Mouse (Mus musculus): ENCODE measurements at regions not wholly inside any gene's neighbourhood (a gene's known extent, or its start where the extent isn't known, plus 50 kb on each side); places are given as distances from the start of the nearest gene placed in this dataset.

DNA sequence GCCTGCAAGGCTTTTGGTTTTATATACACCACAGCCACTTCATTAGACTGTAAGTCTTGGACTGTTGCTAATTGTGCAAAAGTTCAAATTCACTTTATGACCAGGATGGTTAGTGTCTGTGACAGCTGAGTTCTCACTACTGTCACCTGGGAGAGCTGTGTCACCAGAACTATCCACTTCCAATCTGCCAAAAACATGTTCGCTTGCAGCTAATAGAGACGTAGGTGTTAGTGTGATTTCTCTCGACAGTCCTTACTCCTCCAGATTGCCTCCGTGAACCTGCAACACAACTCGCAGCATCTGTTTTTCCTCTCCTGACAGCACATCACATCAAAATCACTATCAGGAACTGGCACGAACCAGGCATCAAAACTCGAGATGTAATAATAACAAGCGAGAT is 491.3 kb upstream of the Klf6 start:
- TF ChIP-seq POLR2A (IDR thresholded peaks at IDR 0.05; ENCODE audit: extremely low read depth, insufficient read depth, low read length): no peak
- TF ChIP-seq CTCF (IDR thresholded peaks at IDR 0.05; ENCODE audit: extremely low read depth, insufficient read depth, low read length): no peak
